ENCODE assay signal across 15 mouse cellular contexts in genomic region chr10:115050674-115051073, GRCm38 (mm10).
DNase-seq lines count a peak whose midpoint lies in the region; ATAC-seq and TF ChIP-seq lines count a peak whose summit lies in the region.
"Had no signal": no experiment of that assay in that cellular context is flagged by ENCODE, and none has a peak within 500 bp of the region (broad histone marks: within the 10 kb centered on the region; RNA-seq: fewer than 3 reads in every experiment).

No protein-coding gene starts in this region.

- H3K27ac ChIP-seq in forebrain, embryonic 12.5 days = no peak overlapping the region
- H3K27ac ChIP-seq in forebrain, postnatal 0 days (ENCODE audit: low read depth, low read length) = no peak overlapping the region
- no peak overlapping the region for H3K27ac ChIP-seq in midbrain, embryonic 15.5 days
- no peak overlapping the region for H3K27ac ChIP-seq in midbrain, embryonic 10.5 days (replicated peaks)
- H3K27ac ChIP-seq in layer of hippocampus, adult 2 months = no peak overlapping the region
- no peak overlapping the region for H3K27ac ChIP-seq in intestine, embryonic 15.5 days
- H3K27ac ChIP-seq: embryonic facial prominence, embryonic 13.5 days; heart, embryonic 10.5 days had no signal

- no peak for TF ChIP-seq CTCF in forebrain, postnatal 0 days (IDR thresholded peaks at IDR 0.05; ENCODE audit: low read depth)
- no peak for TF ChIP-seq CTCF in layer of hippocampus, adult 2 months (conservative IDR thresholded peaks at IDR 0.05)

- no peak overlapping the region for H3K4me3 ChIP-seq in forebrain, embryonic 12.5 days (replicated peaks)
- no peak overlapping the region for H3K4me3 ChIP-seq in forebrain, postnatal 0 days (ENCODE audit: low read depth, low read length)
- no peak overlapping the region for H3K4me3 ChIP-seq in midbrain, embryonic 15.5 days
- no peak overlapping the region for H3K4me3 ChIP-seq in midbrain, embryonic 10.5 days
- no peak overlapping the region for H3K4me3 ChIP-seq in layer of hippocampus, adult 2 months
- no peak overlapping the region for H3K4me3 ChIP-seq in intestine, embryonic 15.5 days (replicated peaks)
- H3K4me3 ChIP-seq: embryonic facial prominence, embryonic 13.5 days; heart, embryonic 10.5 days had no signal

- no peak for DNase-seq in forebrain, postnatal 0 days
- no peak for DNase-seq in midbrain, embryonic 10.5 days (ENCODE audit: low spot score)
- peak; percentile 69 for DNase-seq in cerebellum, adult 9-10 months
- DNase-seq in layer of hippocampus, adult 2 months (ENCODE audit: low spot score in 2 of 2) = no peak
- DNase-seq: gastrocnemius, postnatal 10 days; lung, postnatal 14 days; right cerebral cortex, postnatal 25 days; thymus, adult 18-20 months had no signal

- H3K9me3 ChIP-seq in forebrain, embryonic 12.5 days = no peaks in the 10 kb centered on the region
- H3K9me3 ChIP-seq in forebrain, postnatal 0 days (ENCODE audit: low read length) = no peaks in the 10 kb centered on the region
- no peaks in the 10 kb centered on the region for H3K9me3 ChIP-seq in midbrain, embryonic 15.5 days
- no peaks in the 10 kb centered on the region for H3K9me3 ChIP-seq in midbrain, embryonic 10.5 days (replicated peaks)
- no peaks in the 10 kb centered on the region for H3K9me3 ChIP-seq in intestine, embryonic 15.5 days
- H3K9me3 ChIP-seq: embryonic facial prominence, embryonic 13.5 days; heart, embryonic 10.5 days had no signal

- no peaks in the 10 kb centered on the region for H3K36me3 ChIP-seq in forebrain, embryonic 12.5 days (replicated peaks)
- H3K36me3 ChIP-seq in forebrain, postnatal 0 days (ENCODE audit: insufficient read depth) = no peaks in the 10 kb centered on the region
- H3K36me3 ChIP-seq in midbrain, embryonic 15.5 days (replicated peaks) = no peaks in the 10 kb centered on the region
- H3K36me3 ChIP-seq in midbrain, embryonic 10.5 days = no peaks in the 10 kb centered on the region
- no peaks in the 10 kb centered on the region for H3K36me3 ChIP-seq in intestine, embryonic 15.5 days
- H3K36me3 ChIP-seq: embryonic facial prominence, embryonic 13.5 days; heart, embryonic 10.5 days had no signal

- no peaks in the 10 kb centered on the region for H3K4me1 ChIP-seq in forebrain, embryonic 12.5 days
- no peaks in the 10 kb centered on the region for H3K4me1 ChIP-seq in forebrain, postnatal 0 days (ENCODE audit: insufficient read depth)
- H3K4me1 ChIP-seq in midbrain, embryonic 15.5 days = no peaks in the 10 kb centered on the region
- no peaks in the 10 kb centered on the region for H3K4me1 ChIP-seq in midbrain, embryonic 10.5 days
- no peaks in the 10 kb centered on the region for H3K4me1 ChIP-seq in intestine, embryonic 15.5 days (replicated peaks)
- H3K4me1 ChIP-seq: embryonic facial prominence, embryonic 13.5 days; heart, embryonic 10.5 days had no signal

- no peak overlapping the region for H3K9ac ChIP-seq in forebrain, embryonic 12.5 days
- no peak overlapping the region for H3K9ac ChIP-seq in forebrain, postnatal 0 days
- H3K9ac ChIP-seq in midbrain, embryonic 15.5 days = no peak overlapping the region
- H3K9ac ChIP-seq in intestine, embryonic 15.5 days = no peak overlapping the region
- H3K9ac ChIP-seq: embryonic facial prominence, embryonic 13.5 days had no signal

- no peak overlapping the region for H3K4me2 ChIP-seq in forebrain, embryonic 12.5 days
- H3K4me2 ChIP-seq in forebrain, postnatal 0 days (ENCODE audit: low read depth) = no peak overlapping the region
- no peak overlapping the region for H3K4me2 ChIP-seq in midbrain, embryonic 15.5 days
- no peak overlapping the region for H3K4me2 ChIP-seq in intestine, embryonic 15.5 days (replicated peaks)
- H3K4me2 ChIP-seq: embryonic facial prominence, embryonic 13.5 days had no signal

- 89% methylated on average over 12 of the region's 12 CpGs for WGBS in forebrain, embryonic 12.5 days
- 89% methylated on average over 11 of the region's 12 CpGs for WGBS in forebrain, postnatal 0 days
- 88% methylated on average over 11 of the region's 12 CpGs for WGBS in midbrain, embryonic 15.5 days
- 89% methylated on average over 12 of the region's 12 CpGs for WGBS in midbrain, embryonic 10.5 days
- WGBS in intestine, embryonic 15.5 days = 85% methylated on average over 10 of the region's 12 CpGs

- ATAC-seq in forebrain, embryonic 12.5 days (ENCODE audit: low FRiP score) = 0 out of 2 replicates have a peak, but pooled peaks have one; percentile 51
- ATAC-seq in forebrain, postnatal 0 days = no peak
- 0 out of 2 replicates have a peak, but pooled peaks have one; percentile 33 for ATAC-seq in midbrain, embryonic 15.5 days (replicated peaks)
- ATAC-seq in intestine, embryonic 15.5 days = no peak
- ATAC-seq in CD4-positive, CD25-positive, alpha-beta regulatory T cell, adult 4 months = no peak
- ATAC-seq: Patski had no signal

- no peaks in the 10 kb centered on the region for H3K27me3 ChIP-seq in forebrain, embryonic 12.5 days
- H3K27me3 ChIP-seq in forebrain, postnatal 0 days (ENCODE audit: insufficient read depth, low read length) = no peaks in the 10 kb centered on the region
- no peaks in the 10 kb centered on the region for H3K27me3 ChIP-seq in midbrain, embryonic 15.5 days (replicated peaks)
- H3K27me3 ChIP-seq in midbrain, embryonic 10.5 days (ENCODE audit: low read depth, poor library complexity, severe bottlenecking) = no peaks in the 10 kb centered on the region
- no peaks in the 10 kb centered on the region for H3K27me3 ChIP-seq in intestine, embryonic 15.5 days (replicated peaks)
- H3K27me3 ChIP-seq: embryonic facial prominence, embryonic 13.5 days; Patski had no signal

Comparison
In these comparisons a context has a peak if more than half of its experiments do, and no peak if none do; other contexts are left out.
1. ATAC-seq: peak in forebrain, embryonic 12.5 days (single experiment) and midbrain, embryonic 15.5 days (single experiment); none in forebrain, postnatal 0 days (single experiment), intestine, embryonic 15.5 days (single experiment) and CD4-positive, CD25-positive, alpha-beta regulatory T cell, adult 4 months (single experiment).